In the genomic region with DNA sequence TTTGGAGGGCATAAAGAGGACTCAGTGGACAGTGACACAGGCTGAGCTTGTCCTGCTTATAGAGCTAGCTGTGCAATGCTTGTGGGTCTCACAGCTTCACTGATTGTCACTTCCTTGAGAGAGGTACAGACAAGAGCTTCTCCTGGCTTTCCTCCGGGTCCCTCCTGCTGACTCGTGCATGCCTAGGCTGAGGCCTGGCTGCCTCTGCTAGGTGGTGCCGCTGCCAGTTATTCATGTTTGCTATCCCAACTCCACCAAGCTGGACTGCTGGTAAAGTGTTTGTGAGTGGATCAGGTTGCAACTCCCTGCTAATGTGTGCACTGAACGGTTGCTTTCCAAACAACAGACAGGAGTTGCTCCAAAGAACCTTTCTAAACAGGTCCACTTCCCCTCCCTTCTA, we compare ENCODE assay signal across 33 mouse cellular contexts. TPM values are rescaled to one million over a fixed set of nuclear protein-coding genes. Genes with fewer than 3 reads are reported as not detected.
"Had no signal": no experiment of that assay in that cellular context is flagged by ENCODE, and none has a peak within 500 bp of the region (broad histone marks: within the 10 kb centered on the region; RNA-seq: fewer than 3 reads in every experiment).

No protein-coding gene starts in this region.

- H3K4me3 ChIP-seq: limb, embryonic 10.5 days; limb, embryonic 12.5 days; limb, embryonic 13.5 days; limb, embryonic 15.5 days; liver, embryonic 12.5 days; liver, embryonic 13.5 days; liver, embryonic 15.5 days; lung, embryonic 15.5 days; megakaryocyte, embryonic 14.5 days; midbrain, embryonic 12.5 days; midbrain, embryonic 13.5 days; midbrain, embryonic 15.5 days; myocyte; neural tube, embryonic 12.5 days; neural tube, embryonic 13.5 days had no signal

- H3K4me2 ChIP-seq: limb, embryonic 12.5 days; limb, embryonic 13.5 days; limb, embryonic 15.5 days; liver, embryonic 11.5 days; liver, embryonic 12.5 days; liver, embryonic 13.5 days; liver, embryonic 15.5 days; lung, embryonic 14.5 days; lung, embryonic 15.5 days; midbrain, embryonic 12.5 days; midbrain, embryonic 13.5 days; midbrain, embryonic 15.5 days; neural tube, embryonic 12.5 days; neural tube, embryonic 13.5 days had no signal

- H3K27ac ChIP-seq: limb, embryonic 10.5 days; limb, embryonic 12.5 days; limb, embryonic 13.5 days; limb, embryonic 15.5 days; liver, embryonic 12.5 days; liver, embryonic 13.5 days; liver, embryonic 14.5 days; liver, embryonic 15.5 days; lung, embryonic 15.5 days; macrophage; midbrain, embryonic 12.5 days; midbrain, embryonic 13.5 days; midbrain, embryonic 15.5 days; neural tube, embryonic 12.5 days; neural tube, embryonic 13.5 days had no signal

- H3K27me3 ChIP-seq: limb, embryonic 12.5 days; limb, embryonic 15.5 days; lung, embryonic 15.5 days; midbrain, embryonic 12.5 days; midbrain, embryonic 13.5 days; midbrain, embryonic 15.5 days; neural tube, embryonic 12.5 days; neural tube, embryonic 13.5 days had no signal

- H3K4me1 ChIP-seq: limb, embryonic 10.5 days; limb, embryonic 12.5 days; limb, embryonic 13.5 days; limb, embryonic 15.5 days; liver, embryonic 12.5 days; liver, embryonic 13.5 days; liver, embryonic 15.5 days; megakaryocyte, embryonic 14.5 days; midbrain, embryonic 13.5 days; neural tube, embryonic 12.5 days; neural tube, embryonic 13.5 days had no signal

- DNase-seq: left cerebral cortex, postnatal 4 days; liver; liver, embryonic 13.5 days; liver, postnatal 0 days; lung, adult 18-20 months; lung, adult 2 months; lung, embryonic 14.5 days; lung, postnatal 10 days; lung, postnatal 14 days; lung, postnatal 36 days; lung, postnatal 4 days; midbrain, embryonic 14.5 days had no signal

- H3K9me3 ChIP-seq: limb, embryonic 10.5 days; limb, embryonic 12.5 days; limb, embryonic 13.5 days; limb, embryonic 15.5 days; liver, embryonic 12.5 days; liver, embryonic 13.5 days; liver, embryonic 15.5 days; lung, embryonic 15.5 days; midbrain, embryonic 12.5 days; midbrain, embryonic 13.5 days; midbrain, embryonic 15.5 days; neural tube, embryonic 12.5 days; neural tube, embryonic 13.5 days had no signal

- ATAC-seq: liver, embryonic 12.5 days; liver, postnatal 0 days; lung, postnatal 0 days; midbrain, embryonic 13.5 days; midbrain, embryonic 15.5 days; midbrain, embryonic 16.5 days had no signal

- H3K36me3 ChIP-seq: limb, embryonic 10.5 days; limb, embryonic 12.5 days; limb, embryonic 13.5 days; limb, embryonic 15.5 days; liver, embryonic 12.5 days; liver, embryonic 13.5 days; liver, embryonic 15.5 days; lung, embryonic 15.5 days; midbrain, embryonic 12.5 days; midbrain, embryonic 13.5 days; midbrain, embryonic 15.5 days; neural tube, embryonic 12.5 days; neural tube, embryonic 13.5 days had no signal

- H3K9ac ChIP-seq: limb, embryonic 12.5 days; limb, embryonic 13.5 days; limb, embryonic 15.5 days; liver, embryonic 12.5 days; liver, embryonic 13.5 days; liver, embryonic 14.5 days; liver, embryonic 15.5 days; liver, postnatal 0 days; lung, embryonic 14.5 days; lung, embryonic 15.5 days; midbrain, embryonic 12.5 days; midbrain, embryonic 13.5 days; midbrain, embryonic 15.5 days; neural tube, embryonic 12.5 days; neural tube, embryonic 13.5 days had no signal

RNA-seq across cellular contexts. Expression of gene Nectin3, which starts 5.7 kb away (rescaled TPM):
- total RNA-seq: megakaryocyte-erythroid progenitor cell, adult 5-6 weeks; monocyte, adult 5-6 weeks had no signal
- polyA plus RNA-seq: macrophage had no signal
